Mouse (Mus musculus) cerebellum, postnatal 10 days (tissue): Measurements from ENCODE around the gene Hipk3.

Experiments used
- DNase-seq, 2 experiments: peaks; one replicate each; pipeline ENCODE4 v3.0.0; 2021; ENCODE audit warnings: mixed read lengths in 2 of 2

The Hipk3 gene

GRCm38 (mm10) chr2:104470536-104470935 is 23.7 kb downstream of the Hipk3 start:
- no peak for DNase-seq

GRCm38 (mm10) chr2:104468419-104468818 is 25.8 kb downstream of the Hipk3 start:
- DNase-seq, result no peak

- peak in 1 of 2 experiments; percentile 13 for DNase-seq
Measured at GRCm38 (mm10) chr2:104466908-104467616, 27.2 kb downstream of the Hipk3 start.

- no peak for DNase-seq
Measured at GRCm38 (mm10) chr2:104465639-104466430, 28.4 kb downstream of the Hipk3 start.

- no peak for DNase-seq
Measured at GRCm38 (mm10) chr2:104460021-104460420, 34.2 kb downstream of the Hipk3 start.

GRCm38 (mm10) chr2:104458569-104459332 is 35.5 kb downstream of the Hipk3 start:
- DNase-seq, result no peak

- no peak for DNase-seq
Measured at GRCm38 (mm10) chr2:104457106-104457505, 37.1 kb downstream of the Hipk3 start.

- no peak for DNase-seq
Measured at GRCm38 (mm10) chr2:104450685-104451084, 43.6 kb downstream of the Hipk3 start.

- DNase-seq, result no peak
Measured at GRCm38 (mm10) chr2:104449191-104449590, 45.1 kb downstream of the Hipk3 start.

GRCm38 (mm10) chr2:104448201-104448600 is 46.0 kb downstream of the Hipk3 start:
- DNase-seq, result peak in 1 of 2 experiments; percentile 20

- no peak for DNase-seq
Measured at GRCm38 (mm10) chr2:104446016-104446415, 48.2 kb downstream of the Hipk3 start.

GRCm38 (mm10) chr2:104444776-104445175 is 49.5 kb downstream of the Hipk3 start:
- peak; percentile 68 to 70 for DNase-seq

- no peak for DNase-seq
Measured at GRCm38 (mm10) chr2:104442341-104442740, 51.9 kb downstream of the Hipk3 start.

GRCm38 (mm10) chr2:104436226-104436625 is 58.0 kb downstream of the Hipk3 start:
- no peak for DNase-seq

- no peak for DNase-seq
Measured at GRCm38 (mm10) chr2:104431067-104431466, 63.2 kb downstream of the Hipk3 start.

GRCm38 (mm10) chr2:104430566-104430965 is 63.7 kb downstream of the Hipk3 start:
- peak; percentile 42 to 60 for DNase-seq

GRCm38 (mm10) chr2:104426112-104426511 is 68.1 kb downstream of the Hipk3 start:
- DNase-seq, result peak in 1 of 2 experiments; percentile 42

- DNase-seq, result peak; percentile 34 to 72
Measured at GRCm38 (mm10) chr2:104422230-104422629, 72.0 kb downstream of the Hipk3 start.

GRCm38 (mm10) chr2:104420805-104421204 is 73.4 kb downstream of the Hipk3 start:
- no peak for DNase-seq

- DNase-seq, result no peak
Measured at GRCm38 (mm10) chr2:104419999-104420398, 74.2 kb downstream of the Hipk3 start.

GRCm38 (mm10) chr2:104419411-104419810 is 74.8 kb downstream of the Hipk3 start:
- DNase-seq, result no peak

- no peak for DNase-seq
Measured at GRCm38 (mm10) chr2:104413011-104413410, 81.2 kb downstream of the Hipk3 start.

GRCm38 (mm10) chr2:104412496-104412895 is 81.8 kb downstream of the Hipk3 start:
- peak in 1 of 2 experiments; percentile 51 for DNase-seq
